Mouse (Mus musculus) brain, embryonic 14.5 days (tissue): ENCODE measurements around the gene Aqp12.

Experiments used
- CTCF ChIP-seq: fragments of 200-500 bp; IDR thresholded peaks from 2 replicates; pipeline ENCODE4 v1.5.1; 2012; ENCODE audit warnings: inconsistent platforms, mild to moderate bottlenecking, moderate library complexity, borderline replicate concordance; ENCODE audit not compliant: insufficient read depth, insufficient read length; ENCODE audit errors: extremely low read depth
- POLR2A ChIP-seq: fragments of 200-500 bp; IDR thresholded peaks from 2 replicates; pipeline ENCODE4 v1.6.1; 2012; ENCODE audit warnings: mild to moderate bottlenecking, inconsistent platforms, borderline replicate concordance; ENCODE audit not compliant: poor library complexity, insufficient read depth, insufficient read length, severe bottlenecking; ENCODE audit errors: extremely low read depth

DNA sequence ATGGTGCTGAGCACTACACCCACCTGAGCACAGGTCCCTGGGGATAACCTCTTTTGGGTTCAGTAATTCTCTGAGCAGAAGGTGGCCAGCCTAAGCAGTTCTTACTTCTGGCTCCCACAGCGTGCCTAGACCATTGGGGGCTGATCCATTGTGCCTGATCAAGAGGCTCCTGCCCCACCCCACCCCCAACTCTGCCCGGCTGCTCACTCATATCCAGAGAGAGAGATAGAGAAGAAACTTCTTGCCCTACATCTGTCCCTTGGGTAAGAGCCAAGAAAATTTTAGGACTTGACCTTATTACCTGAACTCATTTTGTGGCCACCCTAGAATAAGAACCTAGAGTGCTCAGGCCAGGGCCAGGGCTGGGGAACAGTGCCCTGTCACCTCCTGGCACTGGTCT, 13.3 kb upstream of the Aqp12 start:
- TF ChIP-seq CTCF (no peak), POLR2A (no peak)
